Mouse (Mus musculus): ENCODE measurements around the gene Sort1. TPM values are rescaled to one million over a fixed set of nuclear protein-coding genes. Genes with fewer than 3 reads are reported as not detected.

The Sort1 gene
- polyA plus RNA-seq, 1 experiment from 2014 or later, result 9.4 TPM

GRCm38 (mm10) chr3:108401692-108402527 is 118.0 kb downstream of the Sort1 start:
- peaks cover 4% of the 10 kb centered on the region for H3K4me1 ChIP-seq (replicated peaks)
- WGBS, result 36% methylated on average over 22 of the region's 22 CpGs
- ATAC-seq, result peak; percentile 96
- no peaks in the 10 kb centered on the region for H3K27me3 ChIP-seq (replicated peaks)
- H3K4me2 ChIP-seq (replicated peaks), result peak overlapping the region; percentile 51
- peak overlapping the region; percentile 9; the same call in 1 of the 2 replicates for H3K4me3 ChIP-seq (replicated peaks)
- no peak overlapping the region for H3K27ac ChIP-seq
- 0 out of 2 replicates have a peak, but pooled peaks cover 4% of the 10 kb centered on the region for H3K36me3 ChIP-seq
- H3K9ac ChIP-seq, result peak overlapping the region; percentile 30; the same call in 1 of the 2 replicates
- H3K9me3 ChIP-seq, result no peaks in the 10 kb centered on the region

GRCm38 (mm10) chr3:108402528-108402920 is 118.6 kb downstream of the Sort1 start:
- no peak overlapping the region for H3K27ac ChIP-seq
- H3K9ac ChIP-seq, result no peak overlapping the region
- H3K4me1 ChIP-seq (replicated peaks), result peaks cover 4% of the 10 kb centered on the region
- H3K4me3 ChIP-seq (replicated peaks), result no peak overlapping the region
- H3K4me2 ChIP-seq (replicated peaks), result no peak overlapping the region
- H3K27me3 ChIP-seq (replicated peaks), result no peaks in the 10 kb centered on the region
- ATAC-seq, result no peak
- H3K36me3 ChIP-seq, result 0 out of 2 replicates have a peak, but pooled peaks cover 4% of the 10 kb centered on the region
- no peaks in the 10 kb centered on the region for H3K9me3 ChIP-seq
- 93% methylated on average over 15 of the region's 15 CpGs for WGBS

- Histone ChIP-seq H3K27ac (no peak overlapping the region), H3K27me3 (replicated peaks) (no peaks in the 10 kb centered on the region), H3K36me3 (0 out of 2 replicates have a peak, but pooled peaks cover 4% of the 10 kb centered on the region), H3K9me3 (no peaks in the 10 kb centered on the region), H3K4me1 (replicated peaks) (peaks cover 5% of the 10 kb centered on the region), H3K4me2 (replicated peaks) (no peak overlapping the region), H3K4me3 (replicated peaks) (no peak overlapping the region), H3K9ac (no peak overlapping the region)
- no peak for ATAC-seq
- 57% methylated on average over 14 of the region's 14 CpGs for WGBS
These were observed 121.8 kb downstream of the Sort1 start for GRCm38 (mm10) chr3:108405536-108406305.

- no peak overlapping the region for H3K4me3 ChIP-seq (replicated peaks)
- H3K9me3 ChIP-seq, result no peaks in the 10 kb centered on the region
- 89% methylated on average over 24 of the region's 24 CpGs for WGBS
- H3K27ac ChIP-seq, result no peak overlapping the region
- no peak for ATAC-seq
- H3K27me3 ChIP-seq (replicated peaks), result no peaks in the 10 kb centered on the region
- no peak overlapping the region for H3K4me2 ChIP-seq (replicated peaks)
- H3K36me3 ChIP-seq, result 0 out of 2 replicates have a peak, but pooled peaks cover 4% of the 10 kb centered on the region
- no peak overlapping the region for H3K9ac ChIP-seq
- peaks cover 12% of the 10 kb centered on the region for H3K4me1 ChIP-seq (replicated peaks)
These were observed 122.5 kb downstream of the Sort1 start for GRCm38 (mm10) chr3:108406306-108406885.

- WGBS, result 89% methylated on average over 8 of the region's 8 CpGs
- no peak for ATAC-seq
- H3K4me1 ChIP-seq (replicated peaks), result peaks cover 12% of the 10 kb centered on the region; the same call in 1 of the 2 replicates
These were observed 124.7 kb downstream of the Sort1 start for GRCm38 (mm10) chr3:108408517-108409008.

GRCm38 (mm10) chr3:108409656-108410358 is 125.9 kb downstream of the Sort1 start:
- Histone ChIP-seq H3K9me3 (0 out of 2 replicates have a peak, but pooled peaks cover 7% of the 10 kb centered on the region), H3K4me3 (replicated peaks) (no peak overlapping the region)

More at GRCm38 (mm10) chr3:108408517-108409008, 124.7 kb downstream of the Sort1 start:
- Histone ChIP-seq H3K9ac (no peak overlapping the region), H3K36me3 (peaks cover 8% of the 10 kb centered on the region; the same call in 1 of the 2 replicates), H3K9me3 (0 out of 2 replicates have a peak, but pooled peaks cover 7% of the 10 kb centered on the region), H3K4me3 (replicated peaks) (no peak overlapping the region), H3K4me2 (replicated peaks) (no peak overlapping the region), H3K27me3 (replicated peaks) (no peaks in the 10 kb centered on the region), H3K27ac (no peak overlapping the region)

GRCm38 (mm10) chr3:108410359-108410714 is 126.5 kb downstream of the Sort1 start:
- Histone ChIP-seq H3K27me3 (replicated peaks) (0 out of 2 replicates have a peak, but pooled peaks cover 4% of the 10 kb centered on the region), H3K4me1 (replicated peaks) (peaks cover 18% of the 10 kb centered on the region), H3K36me3 (peaks cover 14% of the 10 kb centered on the region; the same call in 1 of the 2 replicates), H3K9ac (no peak overlapping the region; the same call in 1 of the 2 replicates), H3K4me2 (replicated peaks) (peak overlapping the region; percentile 17; the same call in 1 of the 2 replicates), H3K27ac (no peak overlapping the region), H3K4me3 (replicated peaks) (no peak overlapping the region), H3K9me3 (0 out of 2 replicates have a peak, but pooled peaks cover 7% of the 10 kb centered on the region)
- WGBS, result 40% methylated on average over 5 of the region's 5 CpGs
- ATAC-seq, result no peak

More at GRCm38 (mm10) chr3:108409656-108410358, 125.9 kb downstream of the Sort1 start:
- WGBS, result 57% methylated on average over 8 of the region's 8 CpGs
- Histone ChIP-seq H3K27ac (no peak overlapping the region), H3K27me3 (replicated peaks) (0 out of 2 replicates have a peak, but pooled peaks cover 2% of the 10 kb centered on the region), H3K4me2 (replicated peaks) (0 out of 2 replicates have a peak overlapping the region, but pooled peaks have one; percentile 17), H3K4me1 (replicated peaks) (peaks cover 13% of the 10 kb centered on the region), H3K9ac (no peak overlapping the region; the same call in 1 of the 2 replicates), H3K36me3 (peaks cover 14% of the 10 kb centered on the region; the same call in 1 of the 2 replicates)
- ATAC-seq, result no peak

Other genes starting within 250 kb of the Sort1 start
- 33.0 and 33.9 TPM in 2 replicates for gene Gstm4, start 239.2 kb upstream of the Sort1 start, polyA plus RNA-seq (2015; fragmentation: Nextera tagmentation; extraction: Ambion mirVana)
- 49.9 and 53.6 TPM in 2 replicates for gene Ampd2, start 197.4 kb upstream of the Sort1 start, polyA plus RNA-seq (2015; fragmentation: Nextera tagmentation; extraction: Ambion mirVana)
- gene Gnat2, start 191.3 kb upstream of the Sort1 start, polyA plus RNA-seq (2015; fragmentation: Nextera tagmentation; extraction: Ambion mirVana), result 1.9 and 2.8 TPM in 2 replicates
- 165 and 183 TPM in 2 replicates for gene Gnai3, start 137.9 kb upstream of the Sort1 start, polyA plus RNA-seq (2015; fragmentation: Nextera tagmentation; extraction: Ambion mirVana)
- 0.15 and 0.21 TPM in 2 replicates for gene Gpr61, start 129.2 kb upstream of the Sort1 start, polyA plus RNA-seq (2015; fragmentation: Nextera tagmentation; extraction: Ambion mirVana)
- gene Amigo1, start 97.7 kb upstream of the Sort1 start, polyA plus RNA-seq (2015; fragmentation: Nextera tagmentation; extraction: Ambion mirVana), result 3.9 and 4.4 TPM in 2 replicates
- gene Cyb561d1, start 82.9 kb upstream of the Sort1 start, polyA plus RNA-seq (2015; fragmentation: Nextera tagmentation; extraction: Ambion mirVana), result 3.6 and 3.8 TPM in 2 replicates
- 10.9 and 11.3 TPM in 2 replicates for gene Atxn7l2, start 73.1 kb upstream of the Sort1 start, polyA plus RNA-seq (2015; fragmentation: Nextera tagmentation; extraction: Ambion mirVana)
- 0.21 and 0.27 TPM in 2 replicates for gene Sypl2, start 57.4 kb upstream of the Sort1 start, polyA plus RNA-seq (2015; fragmentation: Nextera tagmentation; extraction: Ambion mirVana)
- gene Psma5, start 27.2 kb upstream of the Sort1 start, polyA plus RNA-seq (2015; fragmentation: Nextera tagmentation; extraction: Ambion mirVana), result 271 and 291 TPM in 2 replicates
- gene Mybphl, start 80.8 kb downstream of the Sort1 start, polyA plus RNA-seq (2015; fragmentation: Nextera tagmentation; extraction: Ambion mirVana), result not detected in 2 replicates
- 28.8 and 30.3 TPM in 2 replicates for gene Psrc1, start 99.8 kb downstream of the Sort1 start, polyA plus RNA-seq (2015; fragmentation: Nextera tagmentation; extraction: Ambion mirVana)
- 3.2 and 6.1 TPM in 2 replicates for gene Celsr2, start 131.5 kb downstream of the Sort1 start, polyA plus RNA-seq (2015; fragmentation: Nextera tagmentation; extraction: Ambion mirVana)
- 145 and 150 TPM in 2 replicates for gene Sars, start 161.1 kb downstream of the Sort1 start, polyA plus RNA-seq (2015; fragmentation: Nextera tagmentation; extraction: Ambion mirVana)

Data from intestine, embryonic 15.5 days (tissue).